In the genomic region with DNA sequence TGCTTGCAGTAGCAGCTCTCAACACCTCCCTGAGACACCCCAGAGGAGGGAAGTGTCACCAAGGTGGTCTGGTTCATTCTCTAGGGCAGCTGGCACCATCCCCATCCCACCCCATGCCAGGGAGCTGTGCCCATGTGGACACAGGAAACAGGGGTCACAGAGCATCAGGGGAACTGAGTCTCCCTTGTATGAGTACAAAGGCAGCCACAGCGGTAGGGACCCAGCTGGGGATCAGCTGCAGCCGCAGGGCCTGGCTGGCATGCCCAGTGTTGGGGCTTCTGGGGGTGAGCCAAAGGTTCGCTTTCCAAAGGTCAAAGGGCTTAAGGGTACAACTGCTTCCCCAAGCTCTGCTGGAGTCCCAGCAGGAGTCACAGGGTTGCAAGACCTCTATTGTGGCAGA, we compare ENCODE assay signal across 22 mouse cellular contexts. TPM values are rescaled to one million over a fixed set of nuclear protein-coding genes. Genes with fewer than 3 reads are reported as not detected.
DNase-seq lines count a peak whose midpoint lies in the region; ATAC-seq and TF ChIP-seq lines count a peak whose summit lies in the region.
"Had no signal": no experiment of that assay in that cellular context is flagged by ENCODE, and none has a peak within 500 bp of the region (broad histone marks: within the 10 kb centered on the region; RNA-seq: fewer than 3 reads in every experiment).

No protein-coding gene starts in this region.

- H3K9me3 ChIP-seq in intestine, embryonic 14.5 days (ENCODE audit: control insufficient read depth, low read length) = no peaks in the 10 kb centered on the region
- no peaks in the 10 kb centered on the region for H3K9me3 ChIP-seq in intestine, embryonic 15.5 days
- H3K9me3 ChIP-seq in stomach, postnatal 0 days (ENCODE audit: control insufficient read depth, low read length) = 0 out of 2 replicates have a peak, but pooled peaks cover 9% of the 10 kb centered on the region
- H3K9me3 ChIP-seq: liver, embryonic 15.5 days had no signal

- peaks cover 11% of the 10 kb centered on the region; the same call in 1 of the 2 replicates for H3K4me1 ChIP-seq in intestine, embryonic 14.5 days (replicated peaks; ENCODE audit: control insufficient read depth, insufficient read depth, low read length)
- H3K4me1 ChIP-seq in intestine, embryonic 15.5 days (replicated peaks) = 0 out of 2 replicates have a peak, but pooled peaks cover 8% of the 10 kb centered on the region
- H3K4me1 ChIP-seq in stomach, postnatal 0 days (replicated peaks; ENCODE audit: control insufficient read depth, insufficient read depth) = no peaks in the 10 kb centered on the region
- H3K4me1 ChIP-seq: liver, embryonic 15.5 days had no signal

- H3K9ac ChIP-seq in intestine, embryonic 14.5 days (ENCODE audit: low read length) = no peak overlapping the region
- H3K9ac ChIP-seq in intestine, embryonic 15.5 days = no peak overlapping the region
- H3K9ac ChIP-seq in stomach, postnatal 0 days (ENCODE audit: low read length) = no peak overlapping the region
- H3K9ac ChIP-seq: embryonic facial prominence, embryonic 13.5 days; heart, embryonic 15.5 days; limb, embryonic 13.5 days; liver, embryonic 15.5 days; neural tube, embryonic 12.5 days had no signal

- no peak for ATAC-seq in intestine, embryonic 14.5 days (replicated peaks; ENCODE audit: low FRiP score, low TSS enrichment, low read depth)
- no peak for ATAC-seq in intestine, embryonic 15.5 days
- ATAC-seq in stomach, postnatal 0 days (ENCODE audit: low FRiP score, low TSS enrichment) = no peak
- ATAC-seq: forebrain, embryonic 14.5 days had no signal

- no peak for TF ChIP-seq EP300 in stomach, postnatal 0 days (optimal IDR thresholded peaks at IDR 0.05)

- DNase-seq in intestine, embryonic 14.5 days (ENCODE audit: low spot score) = peak; percentile 18
- DNase-seq in layer of hippocampus, postnatal 10 days (ENCODE audit: low spot score in 2 of 2) = peak; percentile 3 to 9
- DNase-seq in layer of hippocampus, postnatal 36 days = no peak
- peak; percentile 2 for DNase-seq in right cerebral cortex, postnatal 25 days
- no peak for DNase-seq in right cerebral cortex, adult 2 months (ENCODE audit: low spot score in 2 of 2)
- peak; percentile 12 for DNase-seq in stomach, postnatal 0 days (ENCODE audit: low spot score)
- no peak for DNase-seq in spleen, adult 18-20 months
- DNase-seq: adrenal gland, adult 2 months; cerebellum, adult 11-12 months; cerebellum, postnatal 25 days; gastrocnemius, adult 2 months; kidney, adult 9 months; thymus, adult 2 months; thymus, postnatal 4 days had no signal

- no peaks in the 10 kb centered on the region for H3K27me3 ChIP-seq in intestine, embryonic 14.5 days (replicated peaks; ENCODE audit: control insufficient read depth, insufficient read depth, low read length)
- H3K27me3 ChIP-seq in intestine, embryonic 15.5 days (replicated peaks) = no peaks in the 10 kb centered on the region
- H3K27me3 ChIP-seq in stomach, postnatal 0 days (ENCODE audit: control insufficient read depth, insufficient read depth, low read length) = no peaks in the 10 kb centered on the region
- H3K27me3 ChIP-seq: heart, embryonic 15.5 days; limb, embryonic 13.5 days; liver, embryonic 15.5 days; neural tube, embryonic 12.5 days had no signal

- H3K36me3 ChIP-seq in intestine, embryonic 14.5 days (ENCODE audit: control insufficient read depth, insufficient read depth, low read length) = peaks cover 50% of the 10 kb centered on the region
- H3K36me3 ChIP-seq in intestine, embryonic 15.5 days = peaks cover 34% of the 10 kb centered on the region
- H3K36me3 ChIP-seq in stomach, postnatal 0 days (ENCODE audit: control insufficient read depth, insufficient read depth, low read length) = peaks cover 31% of the 10 kb centered on the region

- 87% methylated on average over 3 of the region's 3 CpGs for WGBS in intestine, embryonic 14.5 days
- WGBS in intestine, embryonic 15.5 days = 92% methylated on average over 3 of the region's 3 CpGs
- 85% methylated on average over 3 of the region's 3 CpGs for WGBS in stomach, postnatal 0 days

- H3K4me2 ChIP-seq in intestine, embryonic 14.5 days (ENCODE audit: low read length) = no peak overlapping the region
- H3K4me2 ChIP-seq in intestine, embryonic 15.5 days (replicated peaks) = no peak overlapping the region
- H3K4me2 ChIP-seq in stomach, postnatal 0 days (replicated peaks; ENCODE audit: low read depth) = no peak overlapping the region
- H3K4me2 ChIP-seq: embryonic facial prominence, embryonic 13.5 days; heart, embryonic 15.5 days; limb, embryonic 13.5 days; liver, embryonic 15.5 days; neural tube, embryonic 12.5 days had no signal

- no peak overlapping the region for H3K27ac ChIP-seq in intestine, embryonic 14.5 days (ENCODE audit: low read depth)
- H3K27ac ChIP-seq in intestine, embryonic 15.5 days = no peak overlapping the region
- H3K27ac ChIP-seq in stomach, postnatal 0 days (replicated peaks) = no peak overlapping the region
- H3K27ac ChIP-seq: embryonic facial prominence, embryonic 13.5 days; gastrocnemius, adult 2 months; heart, embryonic 15.5 days; limb, embryonic 13.5 days; liver, embryonic 15.5 days; neural tube, embryonic 12.5 days had no signal

- H3K4me3 ChIP-seq in intestine, embryonic 14.5 days (ENCODE audit: low read depth, low read length) = no peak overlapping the region
- no peak overlapping the region for H3K4me3 ChIP-seq in intestine, embryonic 15.5 days (replicated peaks)
- H3K4me3 ChIP-seq in stomach, postnatal 0 days (ENCODE audit: low read depth, low read length) = no peak overlapping the region
- H3K4me3 ChIP-seq: embryonic facial prominence, embryonic 13.5 days; erythroblast, embryonic 14.5 days; gastrocnemius, adult 2 months; heart, embryonic 15.5 days; limb, embryonic 13.5 days; liver, embryonic 15.5 days; neural tube, embryonic 12.5 days had no signal

- TF ChIP-seq CTCF in stomach, postnatal 0 days (IDR thresholded peaks at IDR 0.05; ENCODE audit: low read depth) = no peak

RNA-seq across cellular contexts. Expression of gene Npepl1, which starts 13.6 kb away (rescaled TPM):
- 55.6 and 59.9 TPM in 2 replicates for polyA plus RNA-seq in intestine, embryonic 14.5 days (2014; fragmentation: Nextera tagmentation; extraction: Ambion mirVana)
- 52.6 and 54.5 TPM in 2 replicates for polyA plus RNA-seq in intestine, embryonic 15.5 days (2015; fragmentation: Nextera tagmentation; extraction: Ambion mirVana)
- 10 to 100 TPM; 15.3 to 17.9 TPM for total RNA-seq in layer of hippocampus, postnatal 10 days (2021)
- 10 to 100 TPM in 1 of 2 experiments, 1 to 10 TPM in 1; 9.9 to 10.2 TPM for total RNA-seq in layer of hippocampus, postnatal 36 days (2021)
- 41.0 and 44.6 TPM in 2 replicates for polyA plus RNA-seq in stomach, postnatal 0 days (2015; fragmentation: Nextera tagmentation; extraction: Ambion mirVana)

RNA-seq across cellular contexts. Expression of gene Stx16, which starts 47.6 kb away (rescaled TPM):
- polyA plus RNA-seq in intestine, embryonic 14.5 days (2014; fragmentation: Nextera tagmentation; extraction: Ambion mirVana) = 9.2 and 10.0 TPM in 2 replicates
- polyA plus RNA-seq in intestine, embryonic 15.5 days (2015; fragmentation: Nextera tagmentation; extraction: Ambion mirVana) = 8.5 and 10.6 TPM in 2 replicates
- 10 to 100 TPM; 40.2 to 42.7 TPM for total RNA-seq in layer of hippocampus, postnatal 10 days (2021)
- 10 to 100 TPM; 65.2 to 67.0 TPM for total RNA-seq in layer of hippocampus, postnatal 36 days (2021)
- 3.6 and 4.1 TPM in 2 replicates for polyA plus RNA-seq in stomach, postnatal 0 days (2015; fragmentation: Nextera tagmentation; extraction: Ambion mirVana)

Comparison
In these comparisons a context has a peak if more than half of its experiments do, and no peak if none do; other contexts are left out.
1. DNase-seq: peak in intestine, embryonic 14.5 days (single experiment), layer of hippocampus, postnatal 10 days (2 of 2), right cerebral cortex, postnatal 25 days (single experiment) and stomach, postnatal 0 days (single experiment); none in layer of hippocampus, postnatal 36 days (0 of 2), right cerebral cortex, adult 2 months (0 of 2) and spleen, adult 18-20 months (0 of 2).